Mouse (Mus musculus) adrenal gland, postnatal 14 days (tissue): ENCODE data around the gene Iqgap2. TPM values are rescaled to one million over a fixed set of nuclear protein-coding genes. Genes with fewer than 3 reads are reported as not detected.

Experiments used
- DNase-seq: peaks from one replicate; pipeline ENCODE4 v3.0.0; 2021; ENCODE audit warnings: mixed read lengths
- total RNA-seq: library from RNA; stranded (reverse); gene quantifications from 2 replicates; pipeline ENCODE4 v1.2.3, GENCODE M21; 2021

Gene Iqgap2
- total RNA-seq, 1 experiment from 2014 or later: 111 TPM

- DNase-seq: no peak
Measured at GRCm38 (mm10) chr13:95651870-95652668, 239.7 kb downstream of the Iqgap2 start.

GRCm38 (mm10) chr13:95649941-95650340 is 241.8 kb downstream of the Iqgap2 start:
- DNase-seq: no peak

GRCm38 (mm10) chr13:95647248-95647647 is 244.5 kb downstream of the Iqgap2 start:
- peak; percentile 32 for DNase-seq

GRCm38 (mm10) chr13:95646687-95647111 is 245.0 kb downstream of the Iqgap2 start:
- peak; percentile 35 for DNase-seq

- DNase-seq: no peak
Measured at GRCm38 (mm10) chr13:95643740-95644139, 248.0 kb downstream of the Iqgap2 start.

GRCm38 (mm10) chr13:95641061-95641986 is 250.4 kb downstream of the Iqgap2 start:
- DNase-seq: no peak

GRCm38 (mm10) chr13:95640408-95640807 is 251.3 kb downstream of the Iqgap2 start:
- peak; percentile 46 for DNase-seq

- peak; percentile 45 for DNase-seq
Measured at GRCm38 (mm10) chr13:95639336-95640116, 252.2 kb downstream of the Iqgap2 start.

GRCm38 (mm10) chr13:95638894-95639293 is 252.8 kb downstream of the Iqgap2 start:
- DNase-seq: peak; percentile 48

GRCm38 (mm10) chr13:95637737-95638136 is 254.0 kb downstream of the Iqgap2 start:
- DNase-seq: no peak

GRCm38 (mm10) chr13:95635301-95635700 is 256.4 kb downstream of the Iqgap2 start:
- DNase-seq: no peak

GRCm38 (mm10) chr13:95634451-95634850 is 257.3 kb downstream of the Iqgap2 start:
- DNase-seq: no peak

- DNase-seq: no peak
Measured at GRCm38 (mm10) chr13:95633384-95633783, 258.3 kb downstream of the Iqgap2 start.

- no peak for DNase-seq
Measured at GRCm38 (mm10) chr13:95632144-95632543, 259.6 kb downstream of the Iqgap2 start.

GRCm38 (mm10) chr13:95630747-95631146 is 261.0 kb downstream of the Iqgap2 start:
- no peak for DNase-seq

- DNase-seq: no peak
Measured at GRCm38 (mm10) chr13:95629751-95630150, 262.0 kb downstream of the Iqgap2 start.

GRCm38 (mm10) chr13:95626696-95627095 is 265.0 kb downstream of the Iqgap2 start:
- DNase-seq: peak; percentile 49

GRCm38 (mm10) chr13:95623042-95623441 is 268.7 kb downstream of the Iqgap2 start:
- DNase-seq: no peak

- DNase-seq: no peak
Measured at GRCm38 (mm10) chr13:95621563-95621962, 270.2 kb downstream of the Iqgap2 start.

- no peak for DNase-seq
Measured at GRCm38 (mm10) chr13:95618859-95619258, 272.9 kb downstream of the Iqgap2 start.

- peak; percentile 94 for DNase-seq
Measured at GRCm38 (mm10) chr13:95618309-95618712, 273.4 kb downstream of the Iqgap2 start, which contains the start of gene F2r. Gene F2r (minus strand): TSS chr13:95618487.

- no peak for DNase-seq
Measured at GRCm38 (mm10) chr13:95617671-95618171, 274.0 kb downstream of the Iqgap2 start.
